Mouse (Mus musculus): Measurements from ENCODE around the gene 3110082I17Rik. TPM values are rescaled to one million over a fixed set of nuclear protein-coding genes. Genes with fewer than 3 reads are reported as not detected.

3110082I17Rik gene
- polyA plus RNA-seq, 2 experiments = 11.2 to 11.6 TPM

DNA sequence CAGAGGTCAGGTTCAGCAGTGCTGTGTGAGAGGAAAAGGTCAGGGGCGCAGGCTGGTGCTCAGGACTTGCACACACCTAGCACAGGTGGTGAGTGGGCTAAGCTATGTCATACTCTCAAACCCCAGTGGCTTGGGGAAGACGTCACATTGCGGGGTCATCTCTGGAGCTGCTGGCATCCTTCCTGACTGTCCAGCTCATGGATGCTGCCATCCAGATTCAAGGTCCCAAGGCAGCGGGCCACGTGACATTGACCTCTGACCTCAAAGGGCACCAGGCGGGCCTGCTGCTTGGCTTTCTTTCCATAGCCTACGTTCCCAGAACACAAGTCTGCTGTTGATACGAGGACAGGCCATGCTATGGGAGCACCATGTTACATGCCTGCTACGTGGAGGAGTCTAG is 33.3 kb downstream of the 3110082I17Rik start:
- no peak for DNase-seq (ENCODE audit: low read depth in 3 of 3, low spot score in 3 of 3)
- no peaks in the 10 kb centered on the region for H3K9me3 ChIP-seq (ENCODE audit: control insufficient read depth, low read length)
- no peak overlapping the region for H3K27ac ChIP-seq
- no peak overlapping the region for H3K9ac ChIP-seq (replicated peaks)
- no peak overlapping the region for H3K4me3 ChIP-seq (ENCODE audit: insufficient read depth in 1 of 2, low read depth in 2 of 2, low read length in 2 of 2)
- no peaks in the 10 kb centered on the region for H3K4me1 ChIP-seq (replicated peaks; ENCODE audit: control insufficient read depth in 2 of 2, insufficient read depth in 2 of 2, low read length in 1 of 2)
- no peaks in the 10 kb centered on the region for H3K27me3 ChIP-seq (ENCODE audit: control insufficient read depth, insufficient read depth, low read length)
- no peak for ATAC-seq (ENCODE audit: insufficient read depth)
- 76% methylated on average over 9 of the region's 9 CpGs for WGBS (ENCODE audit: insufficient replicate concordance)
- no peak overlapping the region for H3K4me2 ChIP-seq (ENCODE audit: low read depth)
- TF ChIP-seq CTCF (IDR thresholded peaks at IDR 0.05; ENCODE audit: low read depth) = no peak; the same call in 1 of the 2 replicates
- no peak for TF ChIP-seq EP300 (IDR thresholded peaks at IDR 0.05; ENCODE audit: low read depth)
- no peaks in the 10 kb centered on the region for H3K36me3 ChIP-seq (replicated peaks; ENCODE audit: control insufficient read depth, insufficient read depth, low read depth)

DNA sequence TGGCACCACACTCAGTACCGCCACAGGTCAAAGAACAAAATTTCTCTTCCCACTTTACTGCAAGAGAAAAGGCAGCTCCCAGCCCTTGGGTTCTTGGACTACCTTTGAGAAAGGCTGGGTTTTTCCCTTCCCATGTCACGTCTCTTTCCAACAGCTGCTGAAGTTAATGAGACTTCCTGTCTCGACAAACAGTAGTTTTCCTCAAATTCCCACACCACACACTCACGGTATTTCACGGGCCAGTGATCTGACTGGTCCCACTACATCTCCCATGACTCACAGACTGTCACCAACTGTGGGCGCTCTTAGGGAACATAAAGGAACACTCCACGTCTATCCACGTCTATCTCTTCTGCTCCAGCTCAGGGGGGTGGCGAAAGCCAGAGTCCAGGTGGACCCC is 35.1 kb downstream of the 3110082I17Rik start:
- Histone ChIP-seq H3K27ac (no peak overlapping the region), H3K9me3 (ENCODE audit: control insufficient read depth, low read length) (no peaks in the 10 kb centered on the region), H3K4me1 (replicated peaks; ENCODE audit: control insufficient read depth in 2 of 2, insufficient read depth in 2 of 2, low read length in 1 of 2) (no peaks in the 10 kb centered on the region), H3K9ac (replicated peaks) (no peak overlapping the region), H3K36me3 (replicated peaks; ENCODE audit: control insufficient read depth, insufficient read depth, low read depth) (no peaks in the 10 kb centered on the region), H3K27me3 (ENCODE audit: control insufficient read depth, insufficient read depth, low read length) (no peaks in the 10 kb centered on the region), H3K4me3 (ENCODE audit: insufficient read depth in 1 of 2, low read depth in 2 of 2, low read length in 2 of 2) (no peak overlapping the region), H3K4me2 (ENCODE audit: low read depth) (no peak overlapping the region)
- ATAC-seq (ENCODE audit: insufficient read depth) (no peak), DNase-seq (ENCODE audit: low read depth in 3 of 3, low spot score in 3 of 3) (no peak)
- 70% methylated on average over 9 of the region's 9 CpGs for WGBS (ENCODE audit: insufficient replicate concordance)
- TF ChIP-seq EP300 (IDR thresholded peaks at IDR 0.05; ENCODE audit: low read depth) (no peak), CTCF (IDR thresholded peaks at IDR 0.05; ENCODE audit: low read depth) (no peak)

DNA sequence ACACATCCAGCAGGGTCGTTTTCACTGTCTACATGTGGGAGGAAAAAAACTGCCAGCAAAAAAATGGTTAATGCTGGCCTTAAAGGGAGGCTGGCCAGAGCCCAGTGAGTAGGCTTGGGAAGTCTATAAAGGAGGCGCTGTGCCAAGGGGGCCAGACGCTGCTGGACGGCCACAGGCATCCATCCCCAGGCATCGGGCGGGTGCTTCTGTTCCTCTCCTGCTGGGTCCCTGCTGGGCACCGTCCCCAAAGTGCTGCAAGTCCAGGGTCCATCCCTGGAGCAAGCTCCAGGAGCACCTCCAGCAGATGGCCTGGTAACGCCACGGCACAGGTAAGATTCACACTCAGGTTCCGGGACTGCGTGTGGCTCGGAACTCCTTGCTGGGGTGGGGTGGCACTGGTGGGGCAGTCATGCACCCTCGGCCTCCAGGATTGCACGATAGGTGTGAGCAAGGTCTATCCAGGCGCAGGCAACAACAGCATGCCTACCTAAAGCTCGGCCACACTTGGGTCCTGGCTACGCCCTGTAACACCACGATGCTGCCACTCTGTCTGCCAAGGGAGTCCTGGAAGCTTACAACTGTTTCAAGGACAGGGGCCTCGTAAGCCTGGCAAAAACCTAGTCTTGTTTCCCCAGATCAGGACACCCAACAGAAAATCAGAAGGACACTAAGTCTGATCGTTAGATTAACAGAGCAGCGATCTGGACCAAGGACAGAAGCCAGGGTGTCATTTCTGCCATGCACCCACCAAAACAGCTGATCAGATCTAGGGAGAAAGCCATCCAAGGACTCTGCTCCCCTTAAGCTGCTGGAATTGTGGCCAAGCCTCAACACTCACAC is 37.1 kb downstream of the 3110082I17Rik start, which contains the start of gene Gper1:
Gene Gper1 (plus strand): TSS at position 126 of the 840 bp plus-strand sequence.
- no peaks in the 10 kb centered on the region for H3K27me3 ChIP-seq (ENCODE audit: control insufficient read depth, insufficient read depth, low read length)
- H3K9me3 ChIP-seq (ENCODE audit: control insufficient read depth, low read length) = no peaks in the 10 kb centered on the region
- DNase-seq (ENCODE audit: low read depth in 3 of 3, low spot score in 3 of 3) = no peak
- no peaks in the 10 kb centered on the region for H3K36me3 ChIP-seq (replicated peaks; ENCODE audit: control insufficient read depth, insufficient read depth, low read depth)
- WGBS (ENCODE audit: insufficient replicate concordance) = 76% methylated on average over 21 of the region's 21 CpGs
- no peak within 1 kb of the TSS for H3K4me2 ChIP-seq (ENCODE audit: low read depth)
- H3K9ac ChIP-seq (replicated peaks) = no peak within 1 kb of the TSS
- no peak within 1 kb of the TSS for H3K27ac ChIP-seq
- H3K4me3 ChIP-seq (ENCODE audit: insufficient read depth in 1 of 2, low read depth in 2 of 2, low read length in 2 of 2) = no peak within 1 kb of the TSS
- TF ChIP-seq EP300 (IDR thresholded peaks at IDR 0.05; ENCODE audit: low read depth) (no peak), CTCF (IDR thresholded peaks at IDR 0.05; ENCODE audit: low read depth) (no peak)
- no peaks in the 10 kb centered on the region for H3K4me1 ChIP-seq (replicated peaks; ENCODE audit: control insufficient read depth in 2 of 2, insufficient read depth in 2 of 2, low read length in 1 of 2)
- no peak for ATAC-seq (ENCODE audit: insufficient read depth)

DNA sequence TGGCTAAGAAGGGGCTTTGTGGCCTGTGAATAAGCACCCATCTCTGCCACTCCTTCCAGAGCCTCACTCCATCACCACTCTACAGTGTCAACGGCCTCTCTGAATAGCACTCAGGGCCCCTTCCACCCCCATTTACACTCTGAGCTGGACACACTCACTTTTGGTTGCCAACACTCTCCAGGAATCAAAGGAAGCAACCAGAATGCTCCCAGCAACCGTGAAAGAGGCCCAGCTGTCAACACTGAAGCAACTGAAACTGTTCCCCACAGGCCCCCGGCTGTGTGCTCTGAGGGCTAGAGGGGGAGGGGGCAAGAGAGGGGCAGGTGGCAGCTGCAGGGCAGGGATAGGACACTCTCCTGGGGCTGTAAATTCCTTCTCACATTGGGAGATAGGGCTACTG is 41.7 kb downstream of the 3110082I17Rik start:
- no peak for TF ChIP-seq CTCF (IDR thresholded peaks at IDR 0.05; ENCODE audit: low read depth)
- no peak for TF ChIP-seq EP300 (IDR thresholded peaks at IDR 0.05; ENCODE audit: low read depth)
- WGBS (ENCODE audit: insufficient replicate concordance) = 33% methylated on average over 3 of the region's 3 CpGs
- no peak overlapping the region for H3K4me3 ChIP-seq (ENCODE audit: insufficient read depth in 1 of 2, low read depth in 2 of 2, low read length in 2 of 2)
- DNase-seq (ENCODE audit: low read depth in 3 of 3, low spot score in 3 of 3) (no peak), ATAC-seq (ENCODE audit: insufficient read depth) (no peak)
- H3K27ac ChIP-seq = no peak overlapping the region
- no peaks in the 10 kb centered on the region for H3K9me3 ChIP-seq (ENCODE audit: control insufficient read depth, low read length)
- H3K4me1 ChIP-seq (replicated peaks; ENCODE audit: control insufficient read depth in 2 of 2, insufficient read depth in 2 of 2, low read length in 1 of 2) = no peaks in the 10 kb centered on the region
- no peak overlapping the region for H3K9ac ChIP-seq (replicated peaks)
- H3K36me3 ChIP-seq (replicated peaks; ENCODE audit: control insufficient read depth, insufficient read depth, low read depth) = no peaks in the 10 kb centered on the region
- no peaks in the 10 kb centered on the region for H3K27me3 ChIP-seq (ENCODE audit: control insufficient read depth, insufficient read depth, low read length)
- H3K4me2 ChIP-seq (ENCODE audit: low read depth) = no peak overlapping the region

DNA sequence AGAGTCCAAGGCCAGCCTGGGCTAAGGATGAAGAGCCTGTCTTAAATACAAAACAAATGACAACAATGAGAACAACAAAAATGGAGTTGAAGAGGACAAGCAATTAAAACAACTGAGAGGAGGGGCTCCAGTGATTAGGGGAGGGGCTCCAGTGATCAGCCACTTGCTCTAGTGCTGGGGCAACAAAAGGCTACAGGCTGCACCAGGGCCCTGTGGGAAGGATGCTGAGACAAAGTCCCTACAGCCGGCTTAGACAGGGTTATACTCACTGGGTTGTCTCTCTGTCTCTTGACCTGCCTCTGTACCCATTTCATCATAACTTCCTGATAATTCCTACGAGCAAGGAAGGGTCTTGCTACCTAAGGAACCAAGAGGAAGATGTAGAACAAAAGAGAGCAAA is 42.2 kb downstream of the 3110082I17Rik start:
- no peak for ATAC-seq (ENCODE audit: insufficient read depth)
- no peaks in the 10 kb centered on the region for H3K36me3 ChIP-seq (replicated peaks; ENCODE audit: control insufficient read depth, insufficient read depth, low read depth)

More for the DNA sequence above, 42.2 kb downstream of the 3110082I17Rik start:
- Histone ChIP-seq H3K27ac (no peak overlapping the region), H3K4me3 (ENCODE audit: insufficient read depth in 1 of 2, low read depth in 2 of 2, low read length in 2 of 2) (no peak overlapping the region), H3K27me3 (ENCODE audit: control insufficient read depth, insufficient read depth, low read length) (no peaks in the 10 kb centered on the region), H3K9me3 (ENCODE audit: control insufficient read depth, low read length) (no peaks in the 10 kb centered on the region), H3K4me2 (ENCODE audit: low read depth) (no peak overlapping the region), H3K9ac (replicated peaks) (no peak overlapping the region), H3K4me1 (replicated peaks; ENCODE audit: control insufficient read depth in 2 of 2, insufficient read depth in 2 of 2, low read length in 1 of 2) (no peaks in the 10 kb centered on the region)
- TF ChIP-seq EP300 (IDR thresholded peaks at IDR 0.05; ENCODE audit: low read depth) (no peak), CTCF (IDR thresholded peaks at IDR 0.05; ENCODE audit: low read depth) (no peak)
- WGBS (ENCODE audit: insufficient replicate concordance) = 42% methylated on average over 2 of the region's 2 CpGs
- DNase-seq (ENCODE audit: low read depth in 3 of 3, low spot score in 3 of 3) = no peak

Measured in liver, embryonic 14.5 days (tissue).